Mouse (Mus musculus) bone marrow, adult 2 months (tissue): ENCODE results near the gene Cdh1. TPM values are rescaled to one million over a fixed set of nuclear protein-coding genes. Genes with fewer than 3 reads are reported as not detected.
A peak's percentile ranks its signal among the peaks of the same experiment; 100 is the strongest.

Source experiments
- H3K27ac ChIP-seq: fragments of 200-500 bp; 2 replicates; pipeline ENCODE4 v1.5.1; 2012; ENCODE audit warnings: low read depth, mild to moderate bottlenecking, control low read depth, inconsistent platforms, low read length; ENCODE audit not compliant: control insufficient read depth, poor library complexity, insufficient read depth
- H3K4me1 ChIP-seq: fragments of 200-500 bp; 2 replicates; pipeline ENCODE4 v1.6.1; 2011; ENCODE audit warnings: low read length; ENCODE audit not compliant: control insufficient read depth, insufficient read depth
- H3K4me3 ChIP-seq: fragments of 200-500 bp; replicated peaks from 2 replicates; pipeline ENCODE3; 2011; ENCODE audit warnings: mild to moderate bottlenecking, low read depth, low read length, control low read depth; ENCODE audit not compliant: control insufficient read depth
- CTCF ChIP-seq: fragments of 200-500 bp; IDR thresholded peaks from 2 replicates; pipeline ENCODE4 v1.5.1; 2011; ENCODE audit warnings: low read length, control low read depth; ENCODE audit not compliant: control insufficient read depth, insufficient read depth
- POLR2A ChIP-seq: fragments of 200-500 bp; IDR thresholded peaks from 2 replicates; pipeline ENCODE4 v1.6.1; 2011; ENCODE audit warnings: low read depth, mild to moderate bottlenecking, control low read depth, low read length, borderline replicate concordance; ENCODE audit not compliant: control insufficient read depth
- WGBS: fragments of 180-500 bp; shearing (Covaris S2); methylation state at CpG from one replicate; pipeline ENCODE4 v1.1.7; 2018; 5-methylcytosine and 5-hydroxymethylcytosine counted together
- polyA plus RNA-seq: library from polyadenylated mRNA; stranded (reverse); fragments of >200 nt; gene quantifications from 2 replicates; pipeline ENCODE4 v1.2.4, GENCODE M21; 2011; ENCODE audit warnings: low replicate concordance; ENCODE audit not compliant: missing spikeins, insufficient read depth, insufficient read length

Cdh1 gene
- polyA plus RNA-seq, 1 experiment, result 6.8 TPM

DNA sequence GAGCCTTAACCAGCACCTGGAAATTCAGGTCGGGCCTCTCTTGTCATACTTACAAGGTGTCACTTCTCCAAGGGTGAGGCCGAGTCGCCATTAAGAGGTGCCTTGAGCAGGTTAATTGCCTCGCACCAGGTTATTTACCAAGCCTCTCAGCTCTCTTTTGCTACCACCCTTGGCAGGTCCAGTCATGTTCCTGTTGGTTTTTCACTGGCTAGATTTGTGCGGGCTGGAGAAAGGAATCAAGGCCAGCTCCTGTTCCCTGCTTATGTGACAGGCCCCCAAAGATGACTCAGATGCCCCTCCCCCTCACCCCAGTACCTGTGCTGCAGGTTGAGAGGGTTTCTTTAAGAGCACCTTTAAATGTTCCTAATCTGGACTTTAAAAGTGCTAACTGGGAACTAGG is 43.6 kb downstream of the Cdh1 start:
- no peak for TF ChIP-seq CTCF
- no peak for TF ChIP-seq POLR2A
- Histone ChIP-seq H3K4me1 (no peaks in the 10 kb centered on the region), H3K27ac (no peak overlapping the region), H3K4me3 (no peak overlapping the region)
- 79% methylated on average over 5 of the region's 5 CpGs for WGBS

DNA sequence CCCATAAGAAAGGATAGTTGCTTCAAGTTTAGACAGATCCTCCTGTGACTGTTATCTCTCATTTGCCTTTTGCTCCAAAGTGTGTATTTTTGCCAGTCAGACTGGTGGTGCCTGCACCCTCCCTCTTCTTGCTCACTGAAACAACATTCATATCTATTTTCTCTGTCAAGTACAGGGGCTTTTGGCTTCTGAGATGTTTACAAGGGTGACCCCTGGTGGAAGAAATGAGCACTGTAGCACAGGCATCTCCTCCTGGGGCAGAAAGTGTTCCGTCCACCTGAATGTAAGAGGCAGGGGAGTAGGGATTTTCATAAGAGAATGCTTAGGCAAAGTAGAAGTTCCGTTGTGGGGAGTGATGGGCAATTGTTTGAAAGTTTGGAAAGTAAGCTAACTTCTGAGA is 44.2 kb downstream of the Cdh1 start:
- Histone ChIP-seq H3K27ac (no peak overlapping the region), H3K4me3 (no peak overlapping the region), H3K4me1 (no peaks in the 10 kb centered on the region)
- TF ChIP-seq CTCF, result peak; percentile 53
- no peak for TF ChIP-seq POLR2A
- 29% methylated on average over 2 of the region's 2 CpGs for WGBS

DNA sequence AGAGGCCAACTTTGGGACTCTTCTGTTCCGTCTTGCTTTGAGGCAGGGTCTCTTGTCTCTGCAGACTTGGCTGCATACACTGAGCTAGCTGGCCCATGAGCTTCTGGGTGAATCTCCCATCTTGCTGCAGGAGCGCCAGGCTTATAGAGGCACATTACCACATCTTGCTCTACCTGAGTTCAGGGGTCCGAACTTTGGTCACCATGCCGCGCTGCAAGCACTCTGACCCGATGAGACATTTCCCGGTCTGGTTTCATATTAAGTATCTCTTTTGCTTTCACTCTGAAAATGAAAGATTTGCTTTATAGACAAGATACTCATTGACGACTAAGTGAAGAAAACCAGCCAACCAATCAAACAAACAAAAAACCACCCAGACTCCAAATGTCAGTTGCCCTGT is 45.3 kb downstream of the Cdh1 start:
- no peak for TF ChIP-seq CTCF
- no peak for TF ChIP-seq POLR2A
- no peak overlapping the region for H3K27ac ChIP-seq
- H3K4me3 ChIP-seq, result no peak overlapping the region
- no peaks in the 10 kb centered on the region for H3K4me1 ChIP-seq
- 88% methylated on average over 8 of the region's 8 CpGs for WGBS

DNA sequence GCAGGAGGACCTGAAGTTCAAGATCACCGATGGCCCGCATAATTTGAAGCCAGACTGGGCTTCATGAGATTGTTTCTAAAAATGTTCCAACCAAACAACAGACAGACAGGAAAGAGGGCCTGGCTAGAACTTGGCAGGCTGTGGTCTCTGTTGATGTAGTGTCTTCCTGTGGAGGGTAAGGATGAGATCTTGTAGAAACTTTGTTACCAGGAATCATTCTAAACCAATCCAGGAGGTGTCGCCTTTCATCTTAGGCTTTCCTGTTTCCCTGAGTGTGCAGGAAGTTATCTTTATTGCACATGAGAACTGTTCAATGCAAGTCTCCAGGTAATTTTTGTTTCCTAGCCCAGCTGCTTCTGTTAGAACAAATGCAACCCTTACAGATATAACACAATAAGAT is 48.8 kb downstream of the Cdh1 start:
- H3K4me1 ChIP-seq, result no peaks in the 10 kb centered on the region
- TF ChIP-seq CTCF (no peak), POLR2A (no peak)
- H3K4me3 ChIP-seq, result no peak overlapping the region
- 14% methylated on average over 3 of the region's 3 CpGs for WGBS
- no peak overlapping the region for H3K27ac ChIP-seq

DNA sequence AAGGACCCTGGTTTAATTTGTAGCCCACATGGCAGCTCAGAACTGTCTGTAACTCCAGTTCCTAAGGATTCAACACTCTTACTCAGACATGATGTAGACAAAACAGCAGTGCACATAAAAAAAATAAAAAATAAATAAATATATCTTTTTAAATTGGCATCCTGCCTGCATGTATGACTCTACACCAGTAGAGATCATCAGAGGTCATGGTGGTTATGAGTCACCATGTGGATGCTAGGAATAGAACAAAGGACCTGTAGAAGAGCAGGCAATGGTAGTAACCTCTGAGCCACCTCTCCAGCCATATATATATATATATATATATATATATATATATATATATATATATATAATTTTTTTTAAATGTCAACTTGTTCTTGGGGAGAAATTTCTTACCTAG is 52.9 kb downstream of the Cdh1 start:
- Histone ChIP-seq H3K4me1 (no peaks in the 10 kb centered on the region), H3K27ac (no peak overlapping the region), H3K4me3 (no peak overlapping the region)
- no peak for TF ChIP-seq CTCF
- no peak for TF ChIP-seq POLR2A

DNA sequence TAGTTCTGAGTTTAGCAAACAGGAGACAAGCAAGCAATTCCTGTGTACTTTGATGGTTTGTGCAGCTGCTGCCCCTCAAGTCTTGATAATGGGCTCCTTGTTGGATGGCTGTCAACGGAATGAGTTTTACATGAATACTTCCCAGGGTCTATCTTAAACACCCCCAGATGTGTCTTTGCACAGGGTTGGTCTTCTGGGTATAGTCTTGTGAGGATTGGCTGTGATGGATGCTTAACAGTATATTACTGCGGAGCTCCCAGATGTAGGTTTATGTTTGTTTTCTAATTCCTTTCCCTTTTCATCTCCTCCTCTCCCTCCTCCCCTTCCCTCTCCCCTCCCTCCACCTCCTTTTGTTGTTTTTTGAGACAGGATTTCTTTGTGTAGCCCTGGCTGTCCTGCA is 69.6 kb downstream of the Cdh1 start:
- TF ChIP-seq CTCF, result no peak
- no peak for TF ChIP-seq POLR2A
- no peaks in the 10 kb centered on the region for H3K4me1 ChIP-seq
- H3K27ac ChIP-seq, result no peak overlapping the region
- no peak overlapping the region for H3K4me3 ChIP-seq
- 76% methylated on average over 2 of the region's 2 CpGs for WGBS

DNA sequence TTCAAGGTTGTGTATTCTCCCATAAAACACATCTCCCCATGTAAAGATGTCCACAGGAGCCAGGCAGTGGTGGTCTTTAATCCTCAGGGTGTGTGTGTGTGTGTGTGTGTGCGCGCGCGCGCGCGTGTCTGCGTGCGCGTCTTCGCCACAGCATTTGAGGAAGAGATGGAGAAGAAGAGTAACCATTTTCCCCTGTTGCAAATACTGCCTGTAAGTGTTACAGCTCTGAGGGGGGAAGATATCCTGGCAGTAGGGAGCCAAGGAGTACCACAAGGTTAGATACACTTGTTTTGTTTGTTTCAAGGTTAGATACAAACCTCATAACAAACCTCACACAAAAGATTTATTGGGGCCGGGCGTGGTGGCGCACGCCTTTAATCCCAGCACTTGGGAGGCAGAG is 71.2 kb downstream of the Cdh1 start:
- WGBS, result 93% methylated on average over 15 of the region's 15 CpGs
- no peak for TF ChIP-seq CTCF
- no peak for TF ChIP-seq POLR2A
- no peak overlapping the region for H3K4me3 ChIP-seq
- no peaks in the 10 kb centered on the region for H3K4me1 ChIP-seq
- H3K27ac ChIP-seq, result no peak overlapping the region

DNA sequence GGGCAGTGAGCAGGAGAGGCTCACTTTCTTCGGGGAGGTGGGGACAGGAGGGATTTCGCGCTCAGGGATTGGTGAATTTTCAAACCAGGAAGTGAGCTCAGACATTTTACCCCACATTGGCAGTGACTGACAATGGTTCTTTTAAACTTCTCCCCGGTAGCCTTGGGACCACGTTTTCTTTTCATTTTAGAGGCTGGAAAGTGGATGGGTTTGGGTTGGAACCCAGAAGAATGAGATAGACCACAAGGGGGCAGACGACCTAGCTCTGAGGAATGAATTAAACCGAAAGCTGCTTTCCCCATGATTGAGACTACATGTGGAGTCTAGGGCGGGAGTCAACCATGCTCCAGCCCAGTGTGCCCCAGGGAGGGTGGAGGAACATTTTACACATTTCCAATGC is 71.7 kb downstream of the Cdh1 start:
- 69% methylated on average over 8 of the region's 8 CpGs for WGBS
- no peak overlapping the region for H3K27ac ChIP-seq

DNA sequence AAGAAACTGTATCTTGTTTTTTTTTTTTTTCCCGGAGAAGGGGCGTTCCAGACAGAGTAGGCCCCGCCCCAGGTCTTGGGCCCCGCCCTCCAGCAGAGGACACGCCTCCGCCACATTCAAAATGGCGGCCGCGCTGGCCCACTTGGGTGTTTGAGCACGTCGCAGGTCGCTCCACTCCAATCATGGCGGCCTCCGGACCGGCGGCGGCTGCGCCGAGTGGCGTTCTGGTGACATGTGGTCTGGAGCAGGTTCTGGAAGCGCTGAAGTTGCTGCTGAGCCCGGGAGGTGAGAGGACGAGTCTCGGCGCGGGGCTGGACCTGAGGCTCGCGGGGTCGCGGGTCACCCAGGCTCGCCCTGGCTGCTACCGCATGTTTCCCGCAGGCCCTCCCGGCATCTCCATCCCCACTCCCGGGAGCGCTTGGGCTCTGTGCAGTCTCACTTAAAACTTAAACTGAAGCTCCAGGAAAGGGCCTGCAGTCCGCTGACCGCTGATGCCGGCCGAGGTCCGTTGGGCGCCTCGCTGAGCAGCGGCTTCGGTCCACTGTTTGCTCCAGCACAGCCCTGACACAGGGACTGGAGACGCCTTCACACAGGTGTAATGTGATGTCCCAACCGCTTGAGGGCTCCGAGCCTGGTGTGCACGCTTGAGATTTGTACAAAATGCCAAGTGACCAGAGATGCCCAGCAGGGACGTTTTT is 80.0 kb downstream of the Cdh1 start, which contains the start of gene Tango6:
Tango6 (plus strand) TSS at position 98 of the 698 bp plus-strand sequence.
- peak; percentile 90; the same call in 1 of the 2 replicates for TF ChIP-seq POLR2A
- TF ChIP-seq CTCF, result peak; percentile 66
- Histone ChIP-seq H3K4me3 (peak within 1 kb of the TSS; percentile 92), H3K27ac (peak within 1 kb of the TSS; percentile 76), H3K4me1 (peaks cover under 1% of the 10 kb centered on the region; the same call in 1 of the 2 replicates)
- under 1% methylated on average over 50 of the region's 50 CpGs for WGBS

More for the DNA sequence above, 71.7 kb downstream of the Cdh1 start:
- Histone ChIP-seq H3K4me1 (no peaks in the 10 kb centered on the region), H3K4me3 (no peak overlapping the region)
- TF ChIP-seq CTCF, result no peak
- TF ChIP-seq POLR2A, result no peak
